Mouse (Mus musculus) neural tube, embryonic 13.5 days (tissue): ENCODE results near the gene Vps33b. TPM values are rescaled to one million over a fixed set of nuclear protein-coding genes. Genes with fewer than 3 reads are reported as not detected.

Source experiments
- ATAC-seq: fragments of 200-750 bp; cut with Nextera tagmentation; 2 replicates; pipeline ENCODE4 v1.8.0; 2017; ENCODE audit warnings: low read depth, mild to moderate bottlenecking, moderate TSS enrichment, moderate library complexity
- H3K27ac ChIP-seq: fragments of 300-500 bp; sonication (generic); replicated peaks from 2 replicates; pipeline ENCODE4 v1.5.1; 2015; ENCODE audit warnings: moderate library complexity, mild to moderate bottlenecking, inconsistent platforms
- H3K27me3 ChIP-seq: fragments of 300-500 bp; sonication (generic); 2 replicates; pipeline ENCODE4 v1.6.1; 2015; ENCODE audit warnings: mild to moderate bottlenecking, inconsistent platforms
- H3K36me3 ChIP-seq: fragments of 300-500 bp; sonication (generic); 2 replicates; pipeline ENCODE4 v1.6.1; 2015; ENCODE audit warnings: mild to moderate bottlenecking, inconsistent platforms
- H3K4me1 ChIP-seq: fragments of 300-500 bp; sonication (generic); replicated peaks from 2 replicates; pipeline ENCODE4 v1.6.1; 2015; ENCODE audit warnings: inconsistent platforms
- H3K4me2 ChIP-seq: fragments of 300-500 bp; sonication (generic); 2 replicates; pipeline ENCODE4 v1.6.1; 2015; ENCODE audit warnings: inconsistent platforms, mild to moderate bottlenecking, moderate library complexity
- H3K4me3 ChIP-seq: fragments of 300-500 bp; sonication (generic); 2 replicates; pipeline ENCODE4 v1.5.1; 2015; ENCODE audit warnings: mild to moderate bottlenecking, inconsistent platforms
- H3K9ac ChIP-seq: fragments of 300-500 bp; sonication (generic); 2 replicates; pipeline ENCODE4 v1.6.1; 2015; ENCODE audit warnings: moderate library complexity, mild to moderate bottlenecking, inconsistent platforms
- H3K9me3 ChIP-seq: fragments of 300-500 bp; sonication (generic); 2 replicates; pipeline ENCODE4 v1.6.1; 2016; ENCODE audit warnings: inconsistent platforms
- whole genome bisulfite sequencing: fragments of 180-500 bp; shearing (Covaris S2); methylation state at CpG from one replicate; pipeline ENCODE4 v1.1.7; 2015; 5-methylcytosine and 5-hydroxymethylcytosine counted together
- polyA plus RNA-seq: library from polyadenylated mRNA; unstranded; fragments of >200 nt; fragmentation: Nextera tagmentation; extraction: Ambion mirVana; gene quantifications from 2 replicates; pipeline ENCODE4 v1.2.1, GENCODE M21; 2015

Gene Vps33b
- polyA plus RNA-seq, 1 experiment from 2014 or later = 23.7 TPM

- Histone ChIP-seq H3K4me3 (peak within 1 kb of the TSS; percentile 47), H3K36me3 (peaks cover 2% of the 10 kb centered on the region; the same call in 1 of the 2 replicates), H3K27ac (peak within 1 kb of the TSS; percentile 88), H3K9ac (peak within 1 kb of the TSS; percentile 65), H3K9me3 (no peaks in the 10 kb centered on the region), H3K4me1 (peaks cover 5% of the 10 kb centered on the region; the same call in 1 of the 2 replicates), H3K4me2 (peak within 1 kb of the TSS; percentile 57), H3K27me3 (0 out of 2 replicates have a peak, but pooled peaks cover 6% of the 10 kb centered on the region)
- ATAC-seq = peak; percentile 98
- under 1% methylated on average over 48 of the region's 48 CpGs for WGBS
These were observed 23.2 kb upstream of the Vps33b start, which contains the start of gene Ttll13 for GRCm38 (mm10) chr7:80246148-80246721. Gene Ttll13 (plus strand): TSS chr7:80246376.

- H3K4me3 ChIP-seq = peak overlapping the region; percentile 47
- H3K9me3 ChIP-seq = no peaks in the 10 kb centered on the region
- peaks cover 5% of the 10 kb centered on the region; the same call in 1 of the 2 replicates for H3K4me1 ChIP-seq
- H3K4me2 ChIP-seq = peak overlapping the region; percentile 57
- no peaks in the 10 kb centered on the region for H3K36me3 ChIP-seq
- 72% methylated on average over 7 of the region's 7 CpGs for WGBS
- ATAC-seq = no peak
- 0 out of 2 replicates have a peak, but pooled peaks cover 6% of the 10 kb centered on the region for H3K27me3 ChIP-seq
- H3K27ac ChIP-seq = peak overlapping the region; percentile 88
- peak overlapping the region; percentile 65; the same call in 1 of the 2 replicates for H3K9ac ChIP-seq
These were observed 22.6 kb upstream of the Vps33b start for GRCm38 (mm10) chr7:80246859-80247258.

GRCm38 (mm10) chr7:80252437-80252836 is 17.0 kb upstream of the Vps33b start:
- no peak overlapping the region for H3K27ac ChIP-seq
- H3K27me3 ChIP-seq = peaks cover 29% of the 10 kb centered on the region
- H3K36me3 ChIP-seq = no peaks in the 10 kb centered on the region
- H3K4me1 ChIP-seq = no peaks in the 10 kb centered on the region
- WGBS = 73% methylated on average over 7 of the region's 7 CpGs
- no peak overlapping the region for H3K4me3 ChIP-seq
- no peak overlapping the region for H3K4me2 ChIP-seq
- no peaks in the 10 kb centered on the region for H3K9me3 ChIP-seq
- no peak for ATAC-seq
- no peak overlapping the region for H3K9ac ChIP-seq

- Histone ChIP-seq H3K4me1 (no peaks in the 10 kb centered on the region), H3K4me3 (no peak overlapping the region)
- 88% methylated on average over 11 of the region's 11 CpGs for WGBS
These were observed 16.6 kb upstream of the Vps33b start for GRCm38 (mm10) chr7:80252886-80253285.

GRCm38 (mm10) chr7:80255981-80256380 is 13.5 kb upstream of the Vps33b start:
- H3K9me3 ChIP-seq = no peaks in the 10 kb centered on the region
- H3K36me3 ChIP-seq = no peaks in the 10 kb centered on the region
- no peak overlapping the region for H3K4me2 ChIP-seq
- no peak overlapping the region for H3K4me3 ChIP-seq
- peaks cover 50% of the 10 kb centered on the region for H3K27me3 ChIP-seq
- WGBS = 80% methylated on average over 2 of the region's 2 CpGs
- H3K27ac ChIP-seq = no peak overlapping the region
- no peak for ATAC-seq
- no peak overlapping the region for H3K9ac ChIP-seq
- H3K4me1 ChIP-seq = peaks cover 5% of the 10 kb centered on the region

More at GRCm38 (mm10) chr7:80252886-80253285, 16.6 kb upstream of the Vps33b start:
- Histone ChIP-seq H3K9ac (no peak overlapping the region), H3K36me3 (no peaks in the 10 kb centered on the region), H3K27ac (no peak overlapping the region), H3K9me3 (no peaks in the 10 kb centered on the region), H3K27me3 (peaks cover 33% of the 10 kb centered on the region), H3K4me2 (no peak overlapping the region)
- ATAC-seq = no peak

- no peaks in the 10 kb centered on the region for H3K9me3 ChIP-seq
- peaks cover 50% of the 10 kb centered on the region for H3K27me3 ChIP-seq
- ATAC-seq = no peak
- H3K4me1 ChIP-seq = peaks cover 15% of the 10 kb centered on the region
- 64% methylated on average over 2 of the region's 2 CpGs for WGBS
- H3K27ac ChIP-seq = no peak overlapping the region
- no peak overlapping the region for H3K4me2 ChIP-seq
- no peak overlapping the region for H3K9ac ChIP-seq
- no peak overlapping the region for H3K4me3 ChIP-seq
- no peaks in the 10 kb centered on the region for H3K36me3 ChIP-seq
These were observed 11.7 kb upstream of the Vps33b start for GRCm38 (mm10) chr7:80257706-80258105.

GRCm38 (mm10) chr7:80260625-80261371 is 8.7 kb upstream of the Vps33b start, which contains the start of gene Ngrn:
Gene Ngrn (plus strand): TSS chr7:80261215.
- peak within 1 kb of the TSS; percentile 92 for H3K4me3 ChIP-seq
- H3K9me3 ChIP-seq = no peaks in the 10 kb centered on the region
- peaks cover 33% of the 10 kb centered on the region for H3K27me3 ChIP-seq
- 28% methylated on average over 40 of the region's 40 CpGs for WGBS
- peak; percentile 88 for ATAC-seq
- peak within 1 kb of the TSS; percentile 78 for H3K27ac ChIP-seq
- peak within 1 kb of the TSS; percentile 90 for H3K9ac ChIP-seq
- H3K4me2 ChIP-seq = peak within 1 kb of the TSS; percentile 96
- H3K4me1 ChIP-seq = peaks cover 20% of the 10 kb centered on the region
- H3K36me3 ChIP-seq = peaks cover 21% of the 10 kb centered on the region

GRCm38 (mm10) chr7:80261372-80261990 is 8.0 kb upstream of the Vps33b start:
- Histone ChIP-seq H3K4me1 (peaks cover 20% of the 10 kb centered on the region), H3K27me3 (peaks cover 33% of the 10 kb centered on the region), H3K9me3 (no peaks in the 10 kb centered on the region), H3K4me3 (peak overlapping the region; percentile 92), H3K27ac (peak overlapping the region; percentile 78), H3K36me3 (peaks cover 28% of the 10 kb centered on the region), H3K9ac (peak overlapping the region; percentile 90), H3K4me2 (peak overlapping the region; percentile 96)
- ATAC-seq = peak; percentile 69; the same call in 1 of the 2 replicates
- under 1% methylated on average over 32 of the region's 32 CpGs for WGBS

- 94% methylated on average over 12 of the region's 12 CpGs for WGBS
- no peak overlapping the region for H3K4me3 ChIP-seq
- peaks cover 6% of the 10 kb centered on the region for H3K27me3 ChIP-seq
- H3K27ac ChIP-seq = no peak overlapping the region
- no peaks in the 10 kb centered on the region for H3K9me3 ChIP-seq
- no peak overlapping the region for H3K9ac ChIP-seq
- H3K36me3 ChIP-seq = peaks cover 36% of the 10 kb centered on the region
- ATAC-seq = no peak
- H3K4me1 ChIP-seq = peaks cover 28% of the 10 kb centered on the region
- no peak overlapping the region for H3K4me2 ChIP-seq
These were observed 4.8 kb upstream of the Vps33b start for GRCm38 (mm10) chr7:80264606-80265005.

GRCm38 (mm10) chr7:80267764-80268163 is 1.7 kb upstream of the Vps33b start:
- Histone ChIP-seq H3K9me3 (no peaks in the 10 kb centered on the region), H3K4me1 (peaks cover 31% of the 10 kb centered on the region), H3K4me2 (no peak overlapping the region), H3K36me3 (peaks cover 50% of the 10 kb centered on the region), H3K27ac (no peak overlapping the region), H3K4me3 (no peak overlapping the region), H3K9ac (no peak overlapping the region), H3K27me3 (no peaks in the 10 kb centered on the region)
- WGBS = 92% methylated on average over 1 of the region's 1 CpGs
- no peak for ATAC-seq

GRCm38 (mm10) chr7:80269751-80270255 is 354 bp downstream of the Vps33b start:
- ATAC-seq = peak; percentile 44
- no peaks in the 10 kb centered on the region for H3K27me3 ChIP-seq
- peak overlapping the region; percentile 86 for H3K9ac ChIP-seq
- H3K9me3 ChIP-seq = peaks cover 16% of the 10 kb centered on the region
- H3K4me1 ChIP-seq = peaks cover 27% of the 10 kb centered on the region
- peaks cover 60% of the 10 kb centered on the region for H3K36me3 ChIP-seq
- H3K4me3 ChIP-seq = peak overlapping the region; percentile 74
- peak overlapping the region; percentile 76 for H3K27ac ChIP-seq
- peak overlapping the region; percentile 94 for H3K4me2 ChIP-seq
- WGBS = under 1% methylated on average over 23 of the region's 23 CpGs

- no peak for ATAC-seq
- H3K9ac ChIP-seq = no peak overlapping the region
- H3K36me3 ChIP-seq = peaks cover 70% of the 10 kb centered on the region
- 90% methylated on average over 2 of the region's 2 CpGs for WGBS
- peaks cover 25% of the 10 kb centered on the region for H3K4me1 ChIP-seq
- H3K27ac ChIP-seq = no peak overlapping the region
- H3K27me3 ChIP-seq = no peaks in the 10 kb centered on the region
- H3K4me2 ChIP-seq = no peak overlapping the region
- H3K4me3 ChIP-seq = no peak overlapping the region
- peaks cover 21% of the 10 kb centered on the region for H3K9me3 ChIP-seq
These were observed 4.0 kb downstream of the Vps33b start for GRCm38 (mm10) chr7:80273456-80273855.
